Mouse (Mus musculus) CD4-positive, CD25-positive, alpha-beta regulatory T cell (primary cell): ENCODE data around the gene Gm6803. TPM values are rescaled to one million over a fixed set of nuclear protein-coding genes. Genes with fewer than 3 reads are reported as not detected.

Experiments
- polyA plus RNA-seq: library from polyadenylated mRNA; unstranded; fragments of 100-300 nt; shearing (Covaris generic); gene quantifications from one replicate; pipeline ENCODE4 v1.2.1, GENCODE M21; 2017

Gm6803 gene
- not detected for polyA plus RNA-seq

GRCm38 (mm10) chr12:88018671-88019070 is at the start of gene Gm6803:
Gene Gm6803 (minus strand): TSS chr12:88018771.

DNA sequence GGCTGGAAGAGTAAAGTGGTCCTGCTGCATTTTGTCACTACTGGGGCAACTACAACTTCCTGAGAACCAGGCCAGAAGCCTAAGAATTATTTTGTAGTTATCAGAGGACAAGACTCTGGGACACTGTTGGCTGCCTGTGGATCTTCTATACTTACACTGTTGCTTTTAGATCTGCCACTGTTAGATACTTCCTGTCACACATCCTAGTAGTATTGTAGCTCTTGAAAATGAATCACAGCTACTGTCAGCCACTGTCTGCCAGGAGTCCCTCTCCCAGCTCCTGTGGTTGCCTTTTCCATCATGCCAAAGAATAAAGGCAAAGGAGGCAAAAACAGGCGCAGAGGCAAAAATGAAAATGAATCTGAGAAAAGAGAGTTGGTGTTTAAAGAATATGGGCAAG is 8.1 kb upstream of the Gm6803 start, which contains the start of gene Gm2056:
Gene Gm2056 (plus strand): TSS at position 301 of the 400 bp plus-strand sequence.

DNA sequence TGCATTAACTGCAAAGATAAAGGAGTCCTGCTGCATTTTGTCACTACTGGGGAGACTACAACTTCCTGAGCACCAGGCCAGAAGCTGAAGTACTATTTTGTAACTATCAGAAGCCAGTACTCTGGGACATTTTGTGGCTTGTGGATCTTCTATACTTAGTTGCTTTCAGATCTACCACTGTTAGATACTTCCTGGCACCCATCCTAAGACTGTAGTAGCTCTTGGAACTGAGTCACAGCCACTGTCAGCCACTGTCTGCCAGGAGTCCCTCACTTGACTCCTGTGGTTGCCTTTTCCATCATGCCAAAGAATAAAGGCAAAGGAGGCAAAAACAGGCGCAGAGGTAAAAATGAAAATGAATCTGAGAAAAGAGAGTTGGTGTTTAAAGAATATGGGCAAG is 7.0 kb downstream of the Gm6803 start, which contains the start of gene Gm2075:
Gene Gm2075 (plus strand): TSS at position 301 of the 400 bp plus-strand sequence.

Other genes starting within 250 kb of the Gm6803 start
- 0.10 TPM for gene Gm21319, start 243.0 kb downstream of the Gm6803 start, polyA plus RNA-seq
- not detected for gene Gm21936, start 223.3 kb downstream of the Gm6803 start, polyA plus RNA-seq
- not detected for gene BB287469, start 202.2 kb downstream of the Gm6803 start, polyA plus RNA-seq
- gene Gm2001, start 176.4 kb downstream of the Gm6803 start, polyA plus RNA-seq, result 0.56 TPM
- gene Gm2016, start 144.7 kb downstream of the Gm6803 start, polyA plus RNA-seq, result not detected
- gene Gm2022, start 123.4 kb downstream of the Gm6803 start, polyA plus RNA-seq, result not detected
- gene Gm2035, start 98.9 kb downstream of the Gm6803 start, polyA plus RNA-seq, result not detected
- not detected for gene Gm2042, start 64.7 kb downstream of the Gm6803 start, polyA plus RNA-seq
- not detected for gene Gm2075, start 6.9 kb downstream of the Gm6803 start, polyA plus RNA-seq
- gene Gm2056, start 8.2 kb upstream of the Gm6803 start, polyA plus RNA-seq, result not detected
- not detected for gene Gm16368, start 64.9 kb upstream of the Gm6803 start, polyA plus RNA-seq
- not detected for gene Gm10436, start 163.3 kb upstream of the Gm6803 start, polyA plus RNA-seq
- gene Gm8332, start 231.3 kb upstream of the Gm6803 start, polyA plus RNA-seq, result not detected